Mouse (Mus musculus) myocyte (in vitro differentiated cells): ENCODE measurements at regions not wholly inside any gene's neighbourhood (a gene's known extent, or its start where the extent isn't known, plus 50 kb on each side); places are given as distances from the start of the nearest gene placed in this dataset.

Source experiments
- H3K27me3 ChIP-seq: one replicate; pipeline ENCODE4 v1.6.1; 2011; ENCODE audit not compliant: control insufficient read depth, insufficient read depth, insufficient read length
- H3K36me3 ChIP-seq: one replicate; pipeline ENCODE4 v1.6.1; 2011; ENCODE audit not compliant: control insufficient read depth, insufficient read depth
- H3K4me2 ChIP-seq: one replicate; pipeline ENCODE4 v1.6.1; 2011; ENCODE audit warnings: low read depth, control low read depth
- H3K4me3 ChIP-seq: one replicate; pipeline ENCODE4 v1.5.1; 2011; ENCODE audit warnings: mild to moderate bottlenecking, control low read depth, moderate library complexity
- H3K79me2 ChIP-seq: one replicate; pipeline ENCODE4 v1.6.1; 2011; ENCODE audit not compliant: control insufficient read depth, insufficient read depth
- H3ac ChIP-seq: one replicate; pipeline ENCODE4 v1.6.1; 2011; ENCODE audit not compliant: control insufficient read depth, insufficient read length
- CEBPB ChIP-seq: IDR thresholded peaks from 2 replicates; pipeline ENCODE4 v1.6.1; 2011; ENCODE audit warnings: mild to moderate bottlenecking, moderate library complexity; ENCODE audit not compliant: poor library complexity, insufficient read depth, severe bottlenecking
- E2F4 ChIP-seq: IDR thresholded peaks from one replicate; pipeline ENCODE4 v1.6.1; 2011; ENCODE audit warnings: mild to moderate bottlenecking, control low read depth, moderate library complexity; ENCODE audit not compliant: insufficient read depth
- MAX ChIP-seq: IDR thresholded peaks from one replicate; pipeline ENCODE4 v1.6.1; 2011; ENCODE audit warnings: low read depth, mild to moderate bottlenecking, control low read depth
- MYOD1 ChIP-seq, 3 experiments: IDR thresholded peaks; one replicate each; pipeline ENCODE4 v1.6.1; 2011; ENCODE audit warnings: control low read depth in 2 of 3, low read depth in 2 of 3, mild to moderate bottlenecking in 2 of 3, moderate library complexity in 1 of 3; ENCODE audit not compliant: insufficient read length in 2 of 3, control insufficient read depth in 1 of 3
- MYOG ChIP-seq, 3 experiments: IDR thresholded peaks; one replicate each; pipeline ENCODE4 v1.6.1; 2011; ENCODE audit warnings: control low read depth in 2 of 3, low read depth in 2 of 3, mild to moderate bottlenecking in 2 of 3; ENCODE audit not compliant: insufficient read length in 2 of 3, control insufficient read depth in 1 of 3, insufficient read depth in 1 of 3
- POLR2A ChIP-seq: IDR thresholded peaks from one replicate; pipeline ENCODE4 v1.6.1; 2011; ENCODE audit warnings: low read depth, mild to moderate bottlenecking, control low read depth, moderate library complexity; ENCODE audit not compliant: insufficient read length
- POLR2AphosphoS2 ChIP-seq: IDR thresholded peaks from one replicate; pipeline ENCODE4 v1.6.1; 2011; ENCODE audit warnings: low read depth, control low read depth; ENCODE audit not compliant: insufficient read length
- REST ChIP-seq: IDR thresholded peaks from one replicate; pipeline ENCODE4 v1.6.1; 2011; ENCODE audit warnings: mild to moderate bottlenecking, control low read depth, moderate library complexity; ENCODE audit not compliant: insufficient read depth, insufficient read length
- SRF ChIP-seq: IDR thresholded peaks from one replicate; pipeline ENCODE4 v1.6.1; 2011; ENCODE audit warnings: low read depth; ENCODE audit not compliant: control insufficient read depth, insufficient read length
- TCF12 ChIP-seq: IDR thresholded peaks from one replicate; pipeline ENCODE4 v1.6.1; 2011; ENCODE audit warnings: mild to moderate bottlenecking, control low read depth; ENCODE audit not compliant: poor library complexity, insufficient read depth, severe bottlenecking
- TCF3 ChIP-seq: IDR thresholded peaks from one replicate; pipeline ENCODE4 v1.6.1; 2011; ENCODE audit warnings: low read depth, control low read depth; ENCODE audit not compliant: insufficient read length
- USF1 ChIP-seq: IDR thresholded peaks from one replicate; pipeline ENCODE4 v1.6.1; 2011; ENCODE audit warnings: low read depth, mild to moderate bottlenecking, control low read depth, moderate library complexity

DNA sequence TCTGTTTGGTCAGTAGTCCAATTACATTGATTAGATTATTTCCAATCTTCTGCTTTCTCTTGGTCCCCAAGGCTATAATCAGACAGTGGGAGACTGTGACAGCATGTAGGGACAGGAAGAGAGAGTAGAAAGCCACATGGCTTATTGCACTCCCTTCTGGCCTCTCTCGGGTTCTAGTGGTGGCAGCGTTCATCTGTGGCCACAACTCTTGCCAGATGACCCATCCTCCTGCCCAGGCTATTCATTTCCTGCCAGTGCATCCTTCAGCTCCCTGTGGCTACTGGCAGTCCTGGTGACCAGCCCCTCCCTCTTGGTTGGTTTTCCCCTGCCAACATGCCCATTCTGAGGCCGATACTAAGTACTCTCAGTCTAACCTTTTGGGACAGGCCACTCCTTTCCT lies 70.2 kb upstream of the Bmp2 start:
- H3K27me3 ChIP-seq: no peaks in the 10 kb centered on the region
- no peak overlapping the region for H3K4me2 ChIP-seq
- no peak overlapping the region for H3K4me3 ChIP-seq

DNA sequence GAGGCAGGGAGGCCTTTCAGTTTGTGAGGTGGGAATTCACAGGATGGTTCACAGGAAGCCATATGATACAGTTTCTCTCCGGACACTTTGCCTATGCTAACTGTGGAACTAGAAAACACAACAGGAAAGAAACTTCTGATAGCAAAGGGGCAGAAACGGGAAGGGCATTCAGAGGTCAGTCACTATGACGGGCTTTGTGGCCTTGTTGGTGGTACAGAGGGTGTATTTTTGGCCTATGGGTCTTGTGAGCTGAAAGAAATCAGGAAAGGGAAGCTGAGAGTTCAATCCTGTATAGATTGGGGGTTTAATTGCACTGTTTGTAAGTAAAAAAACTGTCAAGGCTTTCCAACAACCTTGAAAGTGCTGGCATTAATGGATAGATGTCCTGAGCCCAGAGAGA lies 56.5 kb upstream of the Bmp2 start:
- H3K4me3 ChIP-seq: no peak overlapping the region
- TF ChIP-seq POLR2A (no peak), TCF3 (no peak), E2F4 (no peak), CEBPB (no peak), MYOG (IDR thresholded peaks at IDR 0.05; ENCODE audit: control insufficient read depth in 1 of 3, insufficient read depth in 1 of 3, insufficient read length in 2 of 3, low read depth in 2 of 3) (no peak), POLR2AphosphoS2 (no peak), REST (no peak), MYOD1 (IDR thresholded peaks at IDR 0.05; ENCODE audit: control insufficient read depth in 1 of 3, insufficient read length in 2 of 3, low read depth in 2 of 3) (no peak), USF1 (no peak), TCF12 (no peak), MAX (no peak), SRF (no peak)
- no peak overlapping the region for H3K4me2 ChIP-seq
- no peak overlapping the region for H3ac ChIP-seq
- no peaks in the 10 kb centered on the region for H3K36me3 ChIP-seq
- no peaks in the 10 kb centered on the region for H3K79me2 ChIP-seq
- no peaks in the 10 kb centered on the region for H3K27me3 ChIP-seq

More for the DNA sequence above, 70.2 kb upstream of the Bmp2 start:
- TF ChIP-seq MAX (no peak), CEBPB (no peak), USF1 (no peak), TCF12 (no peak), MYOD1 (IDR thresholded peaks at IDR 0.05; ENCODE audit: control insufficient read depth in 1 of 3, insufficient read length in 2 of 3, low read depth in 2 of 3) (no peak), POLR2A (no peak), POLR2AphosphoS2 (no peak), TCF3 (no peak), E2F4 (no peak), MYOG (IDR thresholded peaks at IDR 0.05; ENCODE audit: control insufficient read depth in 1 of 3, insufficient read depth in 1 of 3, insufficient read length in 2 of 3, low read depth in 2 of 3) (no peak), REST (no peak), SRF (no peak)
- no peaks in the 10 kb centered on the region for H3K36me3 ChIP-seq
- no peaks in the 10 kb centered on the region for H3K79me2 ChIP-seq
- no peak overlapping the region for H3ac ChIP-seq

GRCm38 (mm10) chr2:133496389-133496788 lies 55.6 kb upstream of the Bmp2 start:
- H3K4me3 ChIP-seq: no peak overlapping the region
- no peak overlapping the region for H3K4me2 ChIP-seq
- no peaks in the 10 kb centered on the region for H3K79me2 ChIP-seq
- TF ChIP-seq SRF (no peak), MYOD1 (IDR thresholded peaks at IDR 0.05; ENCODE audit: control insufficient read depth in 1 of 3, insufficient read length in 2 of 3, low read depth in 2 of 3) (no peak), TCF3 (no peak)
- no peaks in the 10 kb centered on the region for H3K36me3 ChIP-seq
- no peaks in the 10 kb centered on the region for H3K27me3 ChIP-seq
- no peak overlapping the region for H3ac ChIP-seq

- Histone ChIP-seq H3K27me3 (no peaks in the 10 kb centered on the region), H3ac (no peak overlapping the region), H3K36me3 (no peaks in the 10 kb centered on the region), H3K4me3 (no peak overlapping the region), H3K79me2 (no peaks in the 10 kb centered on the region), H3K4me2 (no peak overlapping the region)
- TF ChIP-seq SRF (no peak), TCF3 (no peak), MYOG (IDR thresholded peaks at IDR 0.05; ENCODE audit: control insufficient read depth in 1 of 3, insufficient read depth in 1 of 3, insufficient read length in 2 of 3, low read depth in 2 of 3) (no peak), POLR2A (no peak)
Observed at GRCm38 (mm10) chr2:133497071-133497470, 54.9 kb upstream of the Bmp2 start.

DNA sequence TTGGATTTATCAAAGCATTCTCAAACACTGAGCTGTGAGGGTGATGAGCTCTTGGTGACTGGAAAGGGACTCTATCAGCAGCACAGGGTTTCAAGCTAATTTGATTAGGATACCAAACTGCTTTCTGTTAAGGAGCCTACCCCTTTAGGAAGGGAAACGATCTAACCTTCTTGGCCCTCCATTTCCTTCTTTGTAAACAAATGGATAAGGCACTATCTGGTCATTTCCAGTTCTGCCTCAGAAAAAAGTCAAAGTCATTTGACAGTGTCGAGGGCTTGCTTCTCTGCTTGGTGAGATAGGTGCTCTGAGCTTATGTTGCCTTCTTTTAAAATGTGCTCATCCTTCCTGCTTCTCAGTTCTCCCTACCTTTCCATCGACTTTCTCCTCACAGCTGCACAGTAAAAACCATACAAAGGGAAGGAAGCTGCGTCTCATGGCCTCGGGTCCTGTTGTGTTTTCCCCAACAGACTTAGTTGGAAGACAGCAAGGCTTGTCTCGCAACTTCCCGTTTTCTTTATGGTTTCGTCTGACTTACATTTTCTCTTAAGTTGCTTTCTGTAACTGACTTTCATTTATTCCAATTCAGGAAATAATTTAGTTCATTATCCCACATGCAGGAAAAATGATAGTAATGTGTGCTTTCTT lies 54.3 kb upstream of the Bmp2 start:
- Histone ChIP-seq H3K4me2 (no peak overlapping the region), H3K79me2 (no peaks in the 10 kb centered on the region), H3K4me3 (no peak overlapping the region), H3K36me3 (no peaks in the 10 kb centered on the region), H3ac (no peak overlapping the region), H3K27me3 (no peaks in the 10 kb centered on the region)
- TF ChIP-seq MYOG (IDR thresholded peaks at IDR 0.05; ENCODE audit: control insufficient read depth in 1 of 3, insufficient read depth in 1 of 3, insufficient read length in 2 of 3, low read depth in 2 of 3): no peak
- TF ChIP-seq TCF12: no peak
- TF ChIP-seq REST: no peak
- TF ChIP-seq USF1: no peak
- TF ChIP-seq E2F4: no peak
- TF ChIP-seq MYOD1 (IDR thresholded peaks at IDR 0.05; ENCODE audit: control insufficient read depth in 1 of 3, insufficient read length in 2 of 3, low read depth in 2 of 3): no peak
- TF ChIP-seq CEBPB: no peak
- TF ChIP-seq MAX: no peak
- no peak for TF ChIP-seq POLR2AphosphoS2
- no peak for TF ChIP-seq SRF
- TF ChIP-seq POLR2A: no peak
